Mouse (Mus musculus) lung, adult 2 months (tissue): ENCODE data around the gene Cd24a.

Source experiments
- CTCF ChIP-seq: fragments of 200-500 bp; IDR thresholded peaks from 2 replicates; pipeline ENCODE4 v1.5.1; 2011; ENCODE audit warnings: mild to moderate bottlenecking, low read length, control low read depth; ENCODE audit not compliant: insufficient read depth
- POLR2A ChIP-seq: fragments of 200-500 bp; IDR thresholded peaks from 2 replicates; pipeline ENCODE4 v1.6.1; 2011; ENCODE audit warnings: low read depth, mild to moderate bottlenecking, control low read depth, low read length, borderline replicate concordance; ENCODE audit errors: extremely low read depth

GRCm38 (mm10) chr10:43629857-43630256 is 51.8 kb downstream of the Cd24a start:
- TF ChIP-seq CTCF (no peak), POLR2A (no peak)
